ENCODE assay signal across 17 mouse cellular contexts in genomic region chr7:139147360-139147759, GRCm38 (mm10).
DNase-seq lines count a peak whose midpoint lies in the region; ATAC-seq and TF ChIP-seq lines count a peak whose summit lies in the region.
"Had no signal": no experiment of that assay in that cellular context is flagged by ENCODE, and none has a peak within 500 bp of the region (broad histone marks: within the 10 kb centered on the region; RNA-seq: fewer than 3 reads in every experiment).

No protein-coding gene starts in this region.

- peaks cover 6% of the 10 kb centered on the region; the same call in 1 of the 2 replicates for H3K4me1 ChIP-seq in hindbrain, embryonic 11.5 days (replicated peaks; ENCODE audit: control insufficient read depth, insufficient read depth, low read length)
- H3K4me1 ChIP-seq in hindbrain, postnatal 0 days (ENCODE audit: insufficient read depth, low read length) = peaks cover 30% of the 10 kb centered on the region
- peaks cover 58% of the 10 kb centered on the region for H3K4me1 ChIP-seq in midbrain, embryonic 10.5 days
- H3K4me1 ChIP-seq in midbrain, embryonic 14.5 days (ENCODE audit: control insufficient read depth, insufficient read depth, low read length) = peaks cover 32% of the 10 kb centered on the region
- peaks cover 18% of the 10 kb centered on the region for H3K4me1 ChIP-seq in limb, embryonic 12.5 days (replicated peaks)
- peaks cover 37% of the 10 kb centered on the region for H3K4me1 ChIP-seq in neural tube, embryonic 15.5 days
- H3K4me1 ChIP-seq in cerebellum, adult 2 months (ENCODE audit: control insufficient read depth, insufficient read depth, low read length) = peaks cover 14% of the 10 kb centered on the region
- peaks cover 19% of the 10 kb centered on the region for H3K4me1 ChIP-seq in forebrain, embryonic 15.5 days

- no peaks in the 10 kb centered on the region for H3K9me3 ChIP-seq in hindbrain, embryonic 11.5 days (ENCODE audit: control insufficient read depth, low read length)
- no peaks in the 10 kb centered on the region for H3K9me3 ChIP-seq in hindbrain, postnatal 0 days (ENCODE audit: low read length)
- no peaks in the 10 kb centered on the region for H3K9me3 ChIP-seq in midbrain, embryonic 10.5 days (replicated peaks)
- H3K9me3 ChIP-seq in midbrain, embryonic 14.5 days (ENCODE audit: control insufficient read depth, low read length) = no peaks in the 10 kb centered on the region
- no peaks in the 10 kb centered on the region for H3K9me3 ChIP-seq in limb, embryonic 12.5 days
- no peaks in the 10 kb centered on the region for H3K9me3 ChIP-seq in neural tube, embryonic 15.5 days (replicated peaks)
- no peaks in the 10 kb centered on the region for H3K9me3 ChIP-seq in forebrain, embryonic 15.5 days
- H3K9me3 ChIP-seq: heart, embryonic 15.5 days; limb, embryonic 13.5 days had no signal

- no peak for TF ChIP-seq CTCF in hindbrain, postnatal 0 days (IDR thresholded peaks at IDR 0.05; ENCODE audit: low read depth)
- no peak for TF ChIP-seq CTCF in cerebellum, adult 2 months (IDR thresholded peaks at IDR 0.05; ENCODE audit: borderline replicate concordance, insufficient read depth, low read depth, low read length)

- ATAC-seq in hindbrain, embryonic 11.5 days (ENCODE audit: low FRiP score) = peak; percentile 15; the same call in 1 of the 2 replicates
- no peak for ATAC-seq in hindbrain, postnatal 0 days
- ATAC-seq in midbrain, embryonic 14.5 days (ENCODE audit: low FRiP score, low TSS enrichment) = no peak
- ATAC-seq in limb, embryonic 12.5 days (ENCODE audit: insufficient number of reproducible peaks, insufficient read depth, low FRiP score, low TSS enrichment, low read depth) = no peak
- ATAC-seq in neural tube, embryonic 15.5 days (ENCODE audit: low FRiP score) = no peak
- ATAC-seq in forebrain, embryonic 15.5 days (replicated peaks) = no peak
- ATAC-seq: forebrain, embryonic 14.5 days; intestine, postnatal 0 days; liver, postnatal 0 days had no signal

- no peak overlapping the region for H3K4me3 ChIP-seq in hindbrain, embryonic 11.5 days (ENCODE audit: low read depth, low read length)
- H3K4me3 ChIP-seq in hindbrain, postnatal 0 days (ENCODE audit: low read length) = no peak overlapping the region
- no peak overlapping the region for H3K4me3 ChIP-seq in midbrain, embryonic 10.5 days
- H3K4me3 ChIP-seq in midbrain, embryonic 14.5 days (replicated peaks; ENCODE audit: low read depth, low read length) = no peak overlapping the region
- H3K4me3 ChIP-seq in limb, embryonic 12.5 days (replicated peaks) = no peak overlapping the region
- no peak overlapping the region for H3K4me3 ChIP-seq in neural tube, embryonic 15.5 days (replicated peaks)
- H3K4me3 ChIP-seq in cerebellum, adult 2 months (replicated peaks; ENCODE audit: insufficient read depth, low read depth, low read length) = no peak overlapping the region
- no peak overlapping the region for H3K4me3 ChIP-seq in forebrain, embryonic 15.5 days
- H3K4me3 ChIP-seq: heart, embryonic 15.5 days; limb, embryonic 13.5 days had no signal

- no peak overlapping the region for H3K9ac ChIP-seq in hindbrain, embryonic 11.5 days (ENCODE audit: low read depth, low read length)
- H3K9ac ChIP-seq in hindbrain, postnatal 0 days (replicated peaks; ENCODE audit: low read length) = no peak overlapping the region
- no peak overlapping the region for H3K9ac ChIP-seq in midbrain, embryonic 14.5 days (replicated peaks; ENCODE audit: low read length)
- no peak overlapping the region for H3K9ac ChIP-seq in limb, embryonic 12.5 days (replicated peaks)
- no peak overlapping the region for H3K9ac ChIP-seq in neural tube, embryonic 15.5 days (replicated peaks)
- no peak overlapping the region for H3K9ac ChIP-seq in forebrain, embryonic 15.5 days (replicated peaks)
- H3K9ac ChIP-seq: heart, embryonic 15.5 days; limb, embryonic 13.5 days; liver, postnatal 0 days had no signal

- H3K4me2 ChIP-seq in hindbrain, embryonic 11.5 days (replicated peaks; ENCODE audit: low read depth, low read length) = no peak overlapping the region
- H3K4me2 ChIP-seq in hindbrain, postnatal 0 days (ENCODE audit: low read depth, low read length) = no peak overlapping the region
- no peak overlapping the region for H3K4me2 ChIP-seq in midbrain, embryonic 14.5 days (ENCODE audit: low read length)
- no peak overlapping the region for H3K4me2 ChIP-seq in limb, embryonic 12.5 days
- no peak overlapping the region for H3K4me2 ChIP-seq in neural tube, embryonic 15.5 days
- no peak overlapping the region for H3K4me2 ChIP-seq in forebrain, embryonic 15.5 days (replicated peaks)
- H3K4me2 ChIP-seq: heart, embryonic 15.5 days; limb, embryonic 13.5 days had no signal

- H3K27me3 ChIP-seq in hindbrain, embryonic 11.5 days (ENCODE audit: control insufficient read depth, insufficient read depth, low read length) = no peaks in the 10 kb centered on the region
- no peaks in the 10 kb centered on the region for H3K27me3 ChIP-seq in hindbrain, postnatal 0 days (ENCODE audit: insufficient read depth, low read length)
- peaks cover 43% of the 10 kb centered on the region for H3K27me3 ChIP-seq in midbrain, embryonic 10.5 days (ENCODE audit: low read depth, poor library complexity, severe bottlenecking)
- H3K27me3 ChIP-seq in midbrain, embryonic 14.5 days (ENCODE audit: control insufficient read depth, insufficient read depth, low read length) = no peaks in the 10 kb centered on the region
- H3K27me3 ChIP-seq in limb, embryonic 12.5 days = peaks cover 14% of the 10 kb centered on the region
- H3K27me3 ChIP-seq in neural tube, embryonic 15.5 days (replicated peaks) = no peaks in the 10 kb centered on the region
- no peaks in the 10 kb centered on the region for H3K27me3 ChIP-seq in cerebellum, adult 2 months (ENCODE audit: control insufficient read depth, insufficient read depth, low read length)
- H3K27me3 ChIP-seq in forebrain, embryonic 15.5 days = no peaks in the 10 kb centered on the region
- H3K27me3 ChIP-seq: limb, embryonic 13.5 days had no signal

- no peaks in the 10 kb centered on the region for H3K36me3 ChIP-seq in hindbrain, embryonic 11.5 days (ENCODE audit: control insufficient read depth, insufficient read depth, low read length)
- H3K36me3 ChIP-seq in hindbrain, postnatal 0 days (ENCODE audit: insufficient read depth, low read length) = no peaks in the 10 kb centered on the region
- H3K36me3 ChIP-seq in midbrain, embryonic 10.5 days = no peaks in the 10 kb centered on the region
- no peaks in the 10 kb centered on the region for H3K36me3 ChIP-seq in midbrain, embryonic 14.5 days (ENCODE audit: control insufficient read depth, insufficient read depth, low read length)
- H3K36me3 ChIP-seq in limb, embryonic 12.5 days = no peaks in the 10 kb centered on the region
- no peaks in the 10 kb centered on the region for H3K36me3 ChIP-seq in neural tube, embryonic 15.5 days
- H3K36me3 ChIP-seq in forebrain, embryonic 15.5 days = no peaks in the 10 kb centered on the region
- H3K36me3 ChIP-seq: heart, embryonic 15.5 days; limb, embryonic 13.5 days had no signal

- TF ChIP-seq POLR2A in cerebellum, adult 2 months (IDR thresholded peaks at IDR 0.05; ENCODE audit: borderline replicate concordance, insufficient read depth, low read length) = no peak

- no peak overlapping the region for H3K27ac ChIP-seq in hindbrain, embryonic 11.5 days (ENCODE audit: low read depth, low read length)
- H3K27ac ChIP-seq in hindbrain, postnatal 0 days = no peak overlapping the region
- H3K27ac ChIP-seq in midbrain, embryonic 10.5 days (replicated peaks) = peak overlapping the region; percentile 61
- no peak overlapping the region for H3K27ac ChIP-seq in midbrain, embryonic 14.5 days (replicated peaks; ENCODE audit: low read depth, low read length)
- H3K27ac ChIP-seq in limb, embryonic 12.5 days = peak overlapping the region; percentile 36; the same call in 1 of the 2 replicates
- H3K27ac ChIP-seq in neural tube, embryonic 15.5 days (replicated peaks) = 0 out of 2 replicates have a peak overlapping the region, but pooled peaks have one; percentile 33
- no peak overlapping the region for H3K27ac ChIP-seq in cerebellum, adult 2 months (ENCODE audit: insufficient read depth, low read length)
- no peak overlapping the region for H3K27ac ChIP-seq in forebrain, embryonic 15.5 days (replicated peaks)
- H3K27ac ChIP-seq: heart, embryonic 15.5 days; limb, embryonic 13.5 days had no signal

- WGBS in hindbrain, embryonic 11.5 days = 48% methylated on average over 4 of the region's 4 CpGs
- 42% methylated on average over 4 of the region's 4 CpGs for WGBS in hindbrain, postnatal 0 days
- WGBS in midbrain, embryonic 10.5 days = 56% methylated on average over 4 of the region's 4 CpGs
- WGBS in midbrain, embryonic 14.5 days = 57% methylated on average over 4 of the region's 4 CpGs
- 44% methylated on average over 4 of the region's 4 CpGs for WGBS in limb, embryonic 12.5 days
- WGBS in neural tube, embryonic 15.5 days = 48% methylated on average over 4 of the region's 4 CpGs
- 80% methylated on average over 4 of the region's 4 CpGs for WGBS in cerebellum, adult 2 months
- 50% methylated on average over 4 of the region's 4 CpGs for WGBS in forebrain, embryonic 15.5 days

- DNase-seq in hindbrain, embryonic 11.5 days (ENCODE audit: low spot score) = no peak
- DNase-seq in hindbrain, postnatal 0 days (ENCODE audit: low spot score) = no peak
- DNase-seq in midbrain, embryonic 10.5 days (ENCODE audit: low spot score) = no peak
- no peak for DNase-seq in midbrain, embryonic 14.5 days
- DNase-seq in cerebellum, adult 2 months = no peak
- DNase-seq: adrenal gland, postnatal 25 days; cerebellum, postnatal 25 days; gastrocnemius, postnatal 36 days; liver, postnatal 0 days; thymus, postnatal 4 days had no signal

Comparison
In these comparisons a context has a peak if more than half of its experiments do, and no peak if none do; other contexts are left out.
1. H3K27ac ChIP-seq: peak in midbrain, embryonic 10.5 days (single experiment), limb, embryonic 12.5 days (single experiment) and neural tube, embryonic 15.5 days (single experiment); none in hindbrain, embryonic 11.5 days (single experiment), hindbrain, postnatal 0 days (single experiment), midbrain, embryonic 14.5 days (single experiment), cerebellum, adult 2 months (single experiment) and forebrain, embryonic 15.5 days (single experiment).